Mouse (Mus musculus): ENCODE results near the gene Amhr2.

DNA sequence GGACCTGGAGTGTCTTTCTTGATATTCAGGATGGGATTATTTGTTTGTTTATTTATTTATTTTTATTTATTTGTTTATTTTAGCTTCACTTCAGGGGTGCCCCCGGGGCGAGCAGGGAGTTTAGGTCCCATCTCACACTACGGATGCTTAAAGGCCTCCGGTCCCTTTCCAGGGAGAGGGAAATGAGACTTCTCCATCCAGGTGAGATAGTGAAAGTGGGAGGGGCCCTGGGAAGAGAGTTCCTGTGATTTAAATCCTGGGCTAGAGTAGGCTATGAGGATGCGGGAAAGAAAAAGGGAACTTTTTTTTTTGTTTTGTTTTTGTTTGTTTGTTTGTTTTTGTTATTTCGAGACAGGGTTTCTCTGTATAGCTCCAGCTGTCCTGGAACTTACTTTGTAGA lies 14.2 kb downstream of the Amhr2 start:
- no peak for TF ChIP-seq CTCF (IDR thresholded peaks at IDR 0.05; ENCODE audit: low read depth, low read length)
- TF ChIP-seq POLR2A (IDR thresholded peaks at IDR 0.05; ENCODE audit: borderline replicate concordance, low read depth, low read length) = no peak
